Mouse (Mus musculus): ENCODE data around the gene Serp2.

The Serp2 gene

DNA sequence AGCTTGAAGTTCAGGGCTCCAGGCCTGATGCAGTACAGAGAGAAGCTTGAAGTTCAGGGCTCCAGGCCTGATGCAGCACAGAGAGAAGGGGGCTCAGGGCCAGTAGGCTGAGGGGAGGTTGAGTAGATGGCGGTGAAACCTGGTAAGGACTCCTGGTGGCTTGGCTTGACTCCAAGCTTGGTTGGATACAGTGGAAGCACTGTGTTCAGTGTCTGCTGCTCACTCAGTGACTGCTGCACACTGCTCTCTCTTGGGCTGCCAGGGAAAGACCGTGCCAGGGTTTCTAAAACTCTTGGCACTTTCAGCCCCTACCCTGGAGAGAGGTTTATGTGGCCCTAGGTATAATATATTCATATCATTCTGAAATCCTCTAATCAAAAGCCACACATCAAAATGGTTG lies 67.6 kb downstream of the Serp2 start:
- DNase-seq = no peak

DNA sequence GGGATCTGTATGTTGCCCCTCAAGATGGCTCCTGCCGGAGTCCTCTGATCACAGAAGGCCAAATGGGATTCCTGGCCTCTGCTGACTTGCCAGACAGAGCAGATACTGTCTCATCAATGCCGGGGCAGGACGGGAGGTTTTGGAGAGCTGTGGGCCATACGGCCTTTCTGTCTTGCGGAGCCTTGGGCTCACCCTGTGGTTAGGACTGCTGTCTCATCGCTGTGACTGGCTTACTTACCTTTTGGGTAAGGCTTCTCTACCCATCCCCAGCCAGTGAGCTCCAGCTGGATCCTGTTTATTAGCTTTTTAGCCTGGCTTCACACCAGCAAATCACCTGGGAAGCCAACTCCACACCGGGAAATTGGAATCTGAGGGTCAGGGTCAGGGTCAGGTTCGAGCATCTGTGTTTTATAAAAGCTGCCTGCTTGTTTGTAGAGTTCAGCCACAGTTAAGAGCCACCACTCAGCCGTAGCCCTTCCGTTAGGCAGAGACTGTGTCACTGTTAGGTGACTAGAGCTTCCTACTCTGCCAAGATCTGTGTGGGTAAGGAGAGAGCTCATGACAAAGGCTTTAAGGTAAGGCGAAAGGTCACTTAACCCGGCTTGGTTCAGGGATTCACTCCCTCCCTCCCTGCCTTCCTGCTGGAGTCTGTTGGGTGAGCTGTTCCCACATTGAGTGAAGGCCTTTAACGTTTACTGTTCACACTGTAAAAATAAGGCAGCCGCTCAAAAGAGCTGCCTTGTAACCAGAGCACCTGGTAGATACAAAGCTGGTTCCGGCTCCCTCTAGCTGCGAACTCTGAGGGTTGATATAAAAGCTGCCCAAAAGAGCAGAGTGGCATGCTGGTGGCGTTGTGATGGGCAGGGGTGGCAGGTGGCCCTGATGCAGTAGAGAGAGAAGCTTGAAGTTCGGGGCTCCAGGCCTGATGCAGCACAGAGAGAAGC lies 68.3 kb downstream of the Serp2 start:
- DNase-seq = no peak

DNA sequence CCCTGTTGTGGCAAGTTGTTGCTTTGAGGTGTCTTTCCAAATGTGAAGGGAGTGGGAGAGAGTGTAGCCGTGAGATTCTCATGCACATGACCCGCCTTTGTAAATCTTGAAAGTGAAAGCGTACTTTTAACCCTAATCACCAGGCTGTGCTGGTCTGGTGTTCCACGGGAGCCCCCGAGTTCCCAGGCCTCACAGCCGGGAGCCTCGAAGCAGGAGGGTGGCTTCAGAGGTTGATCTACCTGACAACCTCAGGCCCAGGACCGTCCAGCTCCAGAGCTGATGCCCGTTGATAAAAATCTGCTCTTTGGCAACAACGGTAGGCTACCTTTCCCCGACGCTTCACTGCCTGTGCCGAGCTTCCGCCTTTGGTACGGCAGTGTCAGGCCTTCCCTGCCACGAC lies 69.1 kb downstream of the Serp2 start:
- DNase-seq = no peak

DNA sequence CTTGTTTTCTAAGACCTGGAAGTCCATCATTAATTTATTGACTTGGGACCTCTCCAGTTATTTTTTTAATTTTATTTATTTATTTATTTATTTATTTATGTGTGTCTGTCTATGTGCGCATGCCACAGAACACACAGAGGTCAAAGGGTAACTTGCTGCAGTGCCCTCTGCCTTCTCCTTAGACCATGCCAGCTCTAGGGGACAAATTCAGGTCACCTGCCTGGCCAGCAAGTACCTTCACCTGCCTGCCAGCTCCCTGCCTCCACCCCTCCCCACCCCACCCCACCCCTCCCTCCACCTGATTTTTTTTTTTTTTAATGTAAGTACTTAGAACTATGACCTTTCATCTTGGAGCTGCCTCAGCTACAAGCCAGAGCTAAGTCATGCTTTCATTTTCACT lies 73.0 kb downstream of the Serp2 start:
- no peak for DNase-seq

All from right cerebral cortex, postnatal 25 days (tissue).